Mouse (Mus musculus): ENCODE data around the gene Mfge8.

The Mfge8 gene

GRCm38 (mm10) chr7:79148711-79149266 is at the start of gene Mfge8:
Mfge8 (minus strand) TSS chr7:79149060.
- peak; percentile 97 for DNase-seq (ENCODE audit: low read depth, low spot score)

GRCm38 (mm10) chr7:79194560-79195413 is 45.9 kb upstream of the Mfge8 start:
- no peak for DNase-seq (ENCODE audit: low read depth, low spot score)

- DNase-seq (ENCODE audit: low read depth, low spot score) = no peak
Observed at GRCm38 (mm10) chr7:79193936-79194335, 45.1 kb upstream of the Mfge8 start.

- DNase-seq (ENCODE audit: low read depth, low spot score) = no peak
Observed at GRCm38 (mm10) chr7:79191501-79191900, 42.6 kb upstream of the Mfge8 start.

DNA sequence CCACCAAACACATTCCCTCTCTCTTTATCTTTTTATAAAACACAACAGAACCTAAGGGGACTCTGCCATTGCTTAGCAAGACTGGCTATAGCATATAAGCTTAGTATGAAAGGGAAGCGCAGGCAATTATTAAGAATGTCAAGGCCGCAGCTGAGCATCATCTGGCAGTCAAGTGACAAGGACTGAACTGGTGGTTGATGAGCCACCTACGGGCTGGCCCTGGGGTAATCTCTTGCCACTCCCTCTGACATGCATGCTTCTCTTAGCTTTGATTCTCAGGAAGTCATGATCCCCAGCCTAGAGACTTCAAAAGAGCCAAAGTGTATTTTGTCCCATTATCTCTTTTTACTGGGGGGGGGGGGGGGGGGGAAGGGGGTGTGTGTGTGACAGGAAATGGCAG is 41.7 kb upstream of the Mfge8 start:
- no peak for DNase-seq (ENCODE audit: low read depth, low spot score)

DNA sequence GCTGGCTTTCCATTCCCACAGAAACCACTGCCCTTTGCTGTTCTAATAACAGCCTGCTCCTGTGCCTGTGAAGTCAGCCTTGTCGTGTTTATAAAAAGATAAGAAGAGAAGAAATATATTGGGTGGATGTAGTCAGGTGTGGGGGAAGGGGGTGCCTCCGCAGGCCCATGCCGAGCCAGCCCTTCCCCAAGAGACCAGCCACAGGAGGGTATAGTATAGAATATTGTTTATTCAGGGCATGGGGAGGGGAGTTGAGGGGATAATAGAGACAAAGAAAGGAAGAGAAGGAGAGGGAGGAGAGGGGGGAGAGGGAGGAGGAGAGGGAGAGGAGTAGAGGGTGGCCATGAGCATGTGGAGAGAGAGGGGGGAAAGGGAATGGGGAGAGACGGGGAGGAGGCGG is 40.4 kb upstream of the Mfge8 start:
- no peak for DNase-seq (ENCODE audit: low read depth, low spot score)

DNA sequence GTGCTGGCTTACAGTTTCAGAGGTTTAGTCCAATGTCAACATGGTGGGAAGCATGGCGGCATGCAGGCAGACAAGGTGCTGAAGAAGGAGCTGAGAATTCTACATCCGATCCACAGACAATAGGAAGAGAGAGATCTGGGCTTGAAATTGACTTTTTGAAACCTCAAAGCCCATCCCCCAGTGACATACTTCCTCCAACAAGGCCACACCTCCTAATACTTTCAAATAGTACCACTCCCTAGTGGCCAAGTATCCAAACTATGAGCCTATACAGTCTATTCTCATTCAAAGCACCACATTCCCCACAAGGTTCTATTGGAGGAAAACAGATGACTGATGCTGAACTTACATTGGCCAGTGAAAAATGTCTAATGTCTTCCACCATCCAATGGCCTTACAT is 38.7 kb upstream of the Mfge8 start:
- DNase-seq (ENCODE audit: low read depth, low spot score) = peak; percentile 69

GRCm38 (mm10) chr7:79183417-79183816 is 34.6 kb upstream of the Mfge8 start:
- peak; percentile 55 for DNase-seq (ENCODE audit: low read depth, low spot score)

DNA sequence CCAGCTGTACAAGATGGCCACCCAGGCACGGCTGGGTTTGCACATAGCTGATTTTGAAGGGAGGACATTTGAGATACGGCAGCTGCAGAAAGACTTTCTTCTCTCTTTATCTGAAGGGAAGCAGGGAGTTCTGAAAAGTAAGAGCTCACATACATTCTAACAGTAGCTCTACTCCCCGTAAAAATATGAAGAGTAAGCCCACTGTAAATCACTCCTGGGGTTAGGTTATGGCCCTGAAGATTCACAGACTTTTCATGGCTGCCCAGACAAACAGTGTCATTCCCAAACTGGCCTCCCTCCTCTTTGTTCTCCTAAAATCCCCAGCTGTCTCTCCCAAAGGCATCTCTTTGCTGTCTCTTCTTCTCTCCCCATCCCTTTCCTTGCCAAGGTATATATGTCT is 24.9 kb upstream of the Mfge8 start:
- no peak for DNase-seq (ENCODE audit: low read depth, low spot score)

- DNase-seq (ENCODE audit: low read depth, low spot score) = no peak
Observed at GRCm38 (mm10) chr7:79171782-79172181, 22.9 kb upstream of the Mfge8 start.

- peak; percentile 40 for DNase-seq (ENCODE audit: low read depth, low spot score)
Observed at GRCm38 (mm10) chr7:79167006-79167562, 18.2 kb upstream of the Mfge8 start.

DNA sequence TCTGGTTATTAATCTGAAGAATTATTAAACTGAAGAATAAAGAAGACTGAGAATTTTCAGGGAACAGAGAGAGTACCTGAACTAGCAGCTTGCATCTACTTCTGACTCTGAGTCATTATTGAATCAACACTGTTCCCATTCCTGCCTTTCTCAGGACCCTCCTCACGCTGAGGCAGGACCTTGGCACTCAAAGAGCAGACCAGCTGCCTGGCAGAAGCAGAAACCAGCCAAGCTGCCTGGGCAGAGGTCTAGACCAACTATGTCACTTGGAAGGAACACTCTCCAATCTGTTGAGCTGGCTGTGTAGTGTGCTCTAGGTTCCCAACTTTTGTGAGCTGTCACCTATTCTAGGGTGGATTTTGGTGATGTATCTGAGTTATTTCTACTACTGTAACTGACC is 10.5 kb upstream of the Mfge8 start:
- DNase-seq (ENCODE audit: low read depth, low spot score) = no peak

GRCm38 (mm10) chr7:79149522-79149921 is 662 bp upstream of the Mfge8 start:
- DNase-seq (ENCODE audit: low read depth, low spot score) = no peak

DNA sequence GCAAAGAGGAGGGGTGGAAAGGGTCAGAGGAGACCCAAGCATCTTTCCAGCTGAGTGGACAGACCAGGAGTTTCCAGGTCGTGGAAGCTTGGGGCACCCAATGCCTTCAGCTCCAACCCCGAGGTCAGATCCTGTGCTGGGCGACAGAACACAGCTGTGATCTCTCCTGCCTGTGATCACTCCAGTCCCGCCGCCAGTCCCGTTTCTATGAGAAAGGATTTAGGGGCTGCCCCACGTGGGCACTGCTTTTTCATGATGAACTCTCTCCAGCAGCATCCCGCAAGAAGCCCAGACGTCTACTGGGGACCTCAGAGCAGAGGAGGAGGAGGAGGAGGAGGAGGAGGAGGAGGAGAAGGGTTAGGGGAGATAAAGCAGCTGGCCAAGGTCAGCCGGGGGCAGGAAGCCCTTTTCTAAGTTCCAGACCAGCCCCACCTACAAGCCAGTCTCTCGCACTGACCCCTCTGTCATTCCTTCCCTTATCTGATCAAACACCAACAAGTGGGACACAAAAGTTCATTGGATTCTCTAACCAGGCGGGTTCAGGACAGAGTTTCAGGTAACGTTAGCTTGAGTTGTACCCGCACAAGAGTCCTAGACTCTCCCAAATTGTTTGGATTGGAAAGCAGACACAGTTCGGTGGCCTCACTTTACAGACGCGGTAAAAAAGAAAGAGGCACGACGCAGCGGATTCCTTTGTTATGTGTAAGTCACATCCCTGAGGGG is 768 bp downstream of the Mfge8 start:
- no peak for DNase-seq (ENCODE audit: low read depth, low spot score)

- DNase-seq (ENCODE audit: low read depth, low spot score) = no peak
Observed at GRCm38 (mm10) chr7:79147011-79147837, 1.6 kb downstream of the Mfge8 start.

- peak; percentile 86 for DNase-seq (ENCODE audit: low read depth, low spot score)
Observed at GRCm38 (mm10) chr7:79140897-79141296, 8.0 kb downstream of the Mfge8 start.

- DNase-seq (ENCODE audit: low read depth, low spot score) = peak; percentile 68
Observed at GRCm38 (mm10) chr7:79139891-79140591, 8.8 kb downstream of the Mfge8 start.

- DNase-seq (ENCODE audit: low read depth, low spot score) = peak; percentile 89
Observed at GRCm38 (mm10) chr7:79139328-79139824, 9.5 kb downstream of the Mfge8 start.

DNA sequence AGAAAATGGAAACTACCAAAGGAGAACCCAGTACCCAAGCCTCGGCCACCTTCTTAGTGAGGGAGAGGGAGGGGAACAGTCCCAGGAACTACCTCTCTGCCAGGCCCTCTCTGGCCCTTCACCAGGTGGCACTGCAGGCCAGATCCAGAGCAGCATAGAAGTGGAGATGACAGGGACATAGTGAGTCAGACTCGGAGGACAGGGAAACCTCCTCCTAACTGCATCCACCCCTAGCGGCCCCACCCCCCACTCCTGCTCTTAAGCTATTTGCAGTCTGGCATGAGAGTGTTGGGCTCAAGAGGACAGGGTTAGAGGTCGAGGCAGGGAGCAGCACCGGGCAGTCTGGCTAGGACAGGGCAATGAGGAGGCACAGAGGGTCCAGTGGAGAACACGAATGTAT is 15.5 kb downstream of the Mfge8 start:
- DNase-seq (ENCODE audit: low read depth, low spot score) = peak; percentile 60

GRCm38 (mm10) chr7:79130843-79131444 is 17.9 kb downstream of the Mfge8 start, which contains the start of gene Hapln3:
Hapln3 (minus strand) TSS chr7:79131018.
- peak; percentile 46 for DNase-seq (ENCODE audit: low read depth, low spot score)
